Mouse (Mus musculus): ENCODE results near the gene Qsox1.

DNA sequence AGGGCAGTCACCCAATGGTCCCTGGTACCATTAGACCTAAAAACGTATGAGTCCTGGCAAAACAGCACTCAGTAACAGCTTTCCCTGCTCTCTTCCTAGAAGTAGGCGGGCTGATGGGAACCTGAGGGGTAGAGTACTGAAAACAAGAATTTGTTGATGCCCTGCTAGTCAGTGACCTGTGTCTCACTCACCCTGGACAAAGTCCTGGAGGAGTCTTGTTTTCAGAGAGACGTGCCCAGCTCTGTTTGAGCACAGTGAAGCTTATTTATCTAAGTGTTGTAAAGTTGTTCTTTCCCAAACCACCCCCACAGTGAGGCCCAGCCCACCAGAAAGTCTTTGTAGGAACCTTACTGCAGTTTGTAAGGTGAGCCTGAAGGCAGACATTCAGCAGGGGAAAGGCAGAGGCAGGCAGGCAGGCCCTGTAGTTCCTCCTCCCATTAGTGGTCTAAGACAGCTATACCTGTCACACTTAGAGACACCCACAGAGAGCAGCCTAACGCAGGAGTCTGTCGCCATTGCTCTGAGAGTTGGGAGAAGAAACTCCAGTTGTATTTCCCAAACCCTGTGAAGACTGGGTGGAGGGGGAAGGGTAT, 14.2 kb upstream of the Qsox1 start:
- TF ChIP-seq CTCF (IDR thresholded peaks at IDR 0.05; ENCODE audit: control insufficient read depth, insufficient read depth, insufficient read length) (no peak), CEBPB (IDR thresholded peaks at IDR 0.05; ENCODE audit: low read depth) (no peak), MAX (IDR thresholded peaks at IDR 0.05) (no peak), FOSL1 (IDR thresholded peaks at IDR 0.05; ENCODE audit: insufficient read depth, low read length, poor library complexity, severe bottlenecking) (no peak)
